Mouse (Mus musculus) yolk sac, embryonic 10.5 days (tissue): Measurements from ENCODE around the gene Nfkb2.

Experiments used
- DNase-seq: peaks from one replicate; pipeline ENCODE4 v3.0.0-alpha.2; 2017; ENCODE audit warnings: low spot score

Nfkb2 gene

GRCm38 (mm10) chr19:46322996-46323572, 19.0 kb downstream of the Nfkb2 start:
- no peak for DNase-seq

- DNase-seq = no peak
These were observed 19.6 kb downstream of the Nfkb2 start for GRCm38 (mm10) chr19:46323716-46324115.

- no peak for DNase-seq
These were observed 20.2 kb downstream of the Nfkb2 start for GRCm38 (mm10) chr19:46324366-46324765.

- DNase-seq = no peak
These were observed 20.8 kb downstream of the Nfkb2 start for GRCm38 (mm10) chr19:46324918-46325317.

GRCm38 (mm10) chr19:46326019-46326755, 22.1 kb downstream of the Nfkb2 start:
- DNase-seq = no peak

GRCm38 (mm10) chr19:46326756-46327305, 22.7 kb downstream of the Nfkb2 start, which contains the start of gene Psd:
Psd (minus strand) TSS chr19:46327156.
- peak; percentile 32 for DNase-seq

- DNase-seq = no peak
These were observed 23.5 kb downstream of the Nfkb2 start for GRCm38 (mm10) chr19:46327531-46328064.

- peak; percentile 94 for DNase-seq
These were observed 24.2 kb downstream of the Nfkb2 start, which contains the start of gene Fbxl15 for GRCm38 (mm10) chr19:46328081-46329030. Fbxl15 (plus strand) TSS chr19:46328184.

DNA sequence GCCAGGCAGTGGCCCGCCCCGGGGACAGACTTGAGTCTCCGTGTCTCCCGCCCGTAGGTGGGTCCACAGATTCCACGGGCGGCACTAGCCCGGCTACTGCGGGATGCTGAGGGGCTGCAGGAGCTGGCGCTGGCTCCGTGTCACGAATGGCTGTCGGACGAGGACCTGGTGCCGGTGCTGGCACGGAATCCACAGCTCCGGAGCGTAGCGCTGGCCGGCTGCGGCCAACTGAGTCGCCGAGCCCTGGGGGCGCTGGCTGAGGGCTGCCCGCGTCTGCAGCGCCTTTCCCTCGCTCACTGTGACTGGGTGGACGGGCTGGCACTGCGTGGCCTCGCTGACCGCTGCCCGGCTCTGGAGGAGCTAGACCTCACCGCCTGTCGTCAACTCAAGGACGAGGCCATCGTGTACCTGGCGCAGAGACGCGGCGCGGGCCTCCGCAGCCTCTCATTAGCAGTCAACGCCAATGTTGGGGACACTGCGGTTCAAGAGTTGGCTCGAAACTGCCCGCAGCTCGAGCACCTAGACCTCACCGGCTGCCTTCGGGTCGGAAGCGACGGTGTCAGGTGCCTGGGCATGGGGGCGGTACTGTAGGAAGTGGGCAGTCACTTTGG, 25.0 kb downstream of the Nfkb2 start:
- no peak for DNase-seq

DNA sequence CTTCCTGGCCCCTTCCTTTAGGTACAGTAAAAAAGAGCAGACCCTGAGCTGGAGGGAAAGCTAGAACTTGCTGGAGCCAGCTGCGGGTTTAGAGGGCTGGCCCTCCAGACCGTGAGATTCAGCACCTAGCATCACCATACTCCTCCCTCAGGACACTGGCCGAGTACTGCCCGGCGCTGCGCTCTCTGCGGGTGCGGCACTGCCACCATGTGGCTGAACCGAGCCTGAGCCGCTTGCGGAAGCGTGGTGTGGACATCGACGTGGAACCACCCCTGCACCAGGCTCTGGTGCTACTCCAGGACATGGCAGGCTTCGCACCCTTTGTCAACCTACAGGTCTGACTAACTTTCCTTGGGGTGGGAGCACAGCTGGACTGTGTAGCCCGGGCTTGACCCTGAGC, 25.8 kb downstream of the Nfkb2 start:
- peak; percentile 70 for DNase-seq

- DNase-seq = no peak
These were observed 26.6 kb downstream of the Nfkb2 start for GRCm38 (mm10) chr19:46330696-46331095.

DNA sequence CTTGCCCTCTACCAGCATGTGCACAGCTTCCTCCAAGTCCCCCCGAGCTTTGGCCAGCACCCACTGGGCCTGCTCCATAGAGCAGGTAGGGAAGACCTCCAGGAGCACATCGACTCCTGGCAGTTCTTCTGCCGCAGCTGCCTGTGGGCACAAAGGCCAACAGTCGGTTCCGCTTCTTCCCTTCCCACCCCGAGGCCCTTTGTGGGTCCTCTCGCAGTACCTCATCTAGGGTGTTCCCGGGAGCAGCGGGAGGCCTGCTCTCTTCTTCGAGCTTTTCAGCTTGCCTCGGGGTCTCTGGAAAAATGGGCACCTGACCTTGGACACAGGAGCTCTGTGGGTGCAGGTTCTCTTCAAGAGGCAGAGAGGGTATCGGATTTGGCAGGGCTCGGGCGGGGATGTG, 27.2 kb downstream of the Nfkb2 start:
- DNase-seq = no peak

DNA sequence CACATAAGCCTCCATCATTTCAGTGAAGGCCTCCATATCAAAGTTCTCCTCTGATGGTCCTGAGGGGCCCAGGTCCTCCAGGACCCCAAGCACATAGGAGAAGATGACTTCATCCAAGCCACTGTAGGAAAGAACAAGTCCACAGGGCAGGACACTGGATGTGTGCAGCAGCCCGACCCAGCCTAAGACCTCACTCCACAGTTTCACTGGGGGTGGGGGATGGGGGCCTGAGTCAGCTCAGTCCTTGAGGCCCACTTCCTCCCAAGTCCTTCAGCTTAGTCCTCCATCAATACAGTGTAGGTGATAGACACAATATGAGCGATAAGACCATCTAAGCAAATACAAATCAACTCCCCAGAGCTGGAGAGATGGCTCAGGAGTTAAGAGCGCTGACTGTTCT, 27.8 kb downstream of the Nfkb2 start:
- no peak for DNase-seq

GRCm38 (mm10) chr19:46332721-46333339, 28.7 kb downstream of the Nfkb2 start:
- DNase-seq = no peak

GRCm38 (mm10) chr19:46333906-46334305, 29.8 kb downstream of the Nfkb2 start:
- no peak for DNase-seq

GRCm38 (mm10) chr19:46337719-46338330, 33.7 kb downstream of the Nfkb2 start:
- DNase-seq = no peak

GRCm38 (mm10) chr19:46338331-46338936, 34.3 kb downstream of the Nfkb2 start, which contains the start of gene Cuedc2:
Cuedc2 (minus strand) TSS chr19:46338702.
- DNase-seq = peak; percentile 97

GRCm38 (mm10) chr19:46338942-46339286, 34.8 kb downstream of the Nfkb2 start:
- no peak for DNase-seq

GRCm38 (mm10) chr19:46339287-46339971, 35.3 kb downstream of the Nfkb2 start:
- DNase-seq = no peak
